8 mouse cellular contexts compared by ENCODE assay signal in genomic region chr2:181134591-181135445, GRCm38 (mm10). TPM values are rescaled to one million over a fixed set of nuclear protein-coding genes. Genes with fewer than 3 reads are reported as not detected.
DNase-seq lines count a peak whose midpoint lies in the region; ATAC-seq and TF ChIP-seq lines count a peak whose summit lies in the region.

Kcnq2 (minus strand) TSS chr2:181135300.

- H3K4me2 ChIP-seq in heart, embryonic 11.5 days = peak within 1 kb of the TSS; percentile 64
- peak within 1 kb of the TSS; percentile 75 for H3K4me2 ChIP-seq in embryonic facial prominence, embryonic 14.5 days (ENCODE audit: low read depth, low read length)

- DNase-seq in heart, postnatal 36 days = no peak
- DNase-seq in ES-E14 (ENCODE audit: low read depth, low spot score) = no peak
- DNase-seq in embryonic facial prominence, embryonic 14.5 days (ENCODE audit: low spot score) = no peak
- no peak for DNase-seq in left cerebral cortex, postnatal 25 days (ENCODE audit: low spot score in 2 of 2)
- peak; percentile 45 for DNase-seq in retina, embryonic 14.5 days (ENCODE audit: low spot score)

- intact Hi-C loops in heart, postnatal 36 days (cut with DNase I) = no loop called here
- intact Hi-C loops in left cerebral cortex, postnatal 25 days (cut with DNase I) = loop anchor here (2.0 kb wide), 1 partner anchor 22 kb away; the partner anchor contains the start of gene Eef1a2

- peaks cover 75% of the 10 kb centered on the region for H3K27me3 ChIP-seq in heart, embryonic 11.5 days (ENCODE audit: control insufficient read depth, insufficient read depth, low read length)
- peaks cover 61% of the 10 kb centered on the region for H3K27me3 ChIP-seq in embryonic facial prominence, embryonic 14.5 days (replicated peaks; ENCODE audit: control insufficient read depth, insufficient read depth, low read length)

- no peak for ATAC-seq in heart, embryonic 11.5 days (replicated peaks; ENCODE audit: insufficient number of reproducible peaks, low FRiP score, low TSS enrichment)
- ATAC-seq in embryonic facial prominence, embryonic 14.5 days (ENCODE audit: low read depth) = peak; percentile 55; the same call in 1 of the 2 replicates
- no peak for ATAC-seq in erythroid progenitor cell, adult 5-6 weeks (replicated peaks; ENCODE audit: low FRiP score, poor library complexity, severe bottlenecking)
- no peak for ATAC-seq in inflammation-experienced regulatory T-cells, adult 6 months

- H3K9me3 ChIP-seq in heart, embryonic 11.5 days (replicated peaks; ENCODE audit: control insufficient read depth, low read length) = no peaks in the 10 kb centered on the region
- H3K9me3 ChIP-seq in ES-E14 (ENCODE audit: control insufficient read depth, insufficient read depth, low read depth, low read length) = no peaks in the 10 kb centered on the region
- no peaks in the 10 kb centered on the region for H3K9me3 ChIP-seq in embryonic facial prominence, embryonic 14.5 days (ENCODE audit: control insufficient read depth, low read length)

- under 1% methylated on average over 99 of the region's 104 CpGs for WGBS in heart, embryonic 11.5 days (ENCODE audit: insufficient replicate concordance)
- WGBS in embryonic facial prominence, embryonic 14.5 days = 1% methylated on average over 47 of the region's 104 CpGs

- no peak within 1 kb of the TSS for H3K27ac ChIP-seq in heart, embryonic 11.5 days (ENCODE audit: low read depth, low read length)
- no peak within 1 kb of the TSS for H3K27ac ChIP-seq in ES-E14 (ENCODE audit: insufficient read depth, low read depth, low read length, poor library complexity, severe bottlenecking)
- no peak within 1 kb of the TSS for H3K27ac ChIP-seq in embryonic facial prominence, embryonic 14.5 days (replicated peaks; ENCODE audit: low read depth, low read length)

- H3K4me3 ChIP-seq in heart, embryonic 11.5 days (ENCODE audit: low read depth, low read length) = peak within 1 kb of the TSS; percentile 42
- peak within 1 kb of the TSS; percentile 88 for H3K4me3 ChIP-seq in ES-E14 (ENCODE audit: insufficient read depth in 1 of 2, low read depth in 1 of 2, low read length in 2 of 2, poor library complexity in 1 of 2, severe bottlenecking in 1 of 2)
- H3K4me3 ChIP-seq in embryonic facial prominence, embryonic 14.5 days (ENCODE audit: low read depth, low read length) = peak within 1 kb of the TSS; percentile 48

- in situ Hi-C loops in ES-E14 (cut with MboI; ENCODE audit: low sequenced_read_pairs in 2 of 2, unreplicated experiment in 2 of 2) = no loop called here

- peaks cover 8% of the 10 kb centered on the region for H3K4me1 ChIP-seq in heart, embryonic 11.5 days (ENCODE audit: control insufficient read depth, insufficient read depth, low read length)
- H3K4me1 ChIP-seq in ES-E14 (ENCODE audit: control insufficient read depth in 2 of 2, insufficient read depth in 2 of 2, low read length in 2 of 2, poor library complexity in 1 of 2) = peaks cover 0 to 4% of the 10 kb centered on the region in 2 experiments; a peak in 1 of 4 replicates
- peaks cover 3% of the 10 kb centered on the region; the same call in 1 of the 2 replicates for H3K4me1 ChIP-seq in embryonic facial prominence, embryonic 14.5 days (ENCODE audit: control insufficient read depth, insufficient read depth, low read length)

- no peak within 1 kb of the TSS for H3K9ac ChIP-seq in heart, embryonic 11.5 days (ENCODE audit: low read depth, low read length)
- H3K9ac ChIP-seq in ES-E14 (ENCODE audit: insufficient read depth, low read depth, low read length, poor library complexity, severe bottlenecking) = peak within 1 kb of the TSS; percentile 85
- peak within 1 kb of the TSS; percentile 34; the same call in 1 of the 2 replicates for H3K9ac ChIP-seq in embryonic facial prominence, embryonic 14.5 days (ENCODE audit: low read depth, low read length)

- H3K36me3 ChIP-seq in heart, embryonic 11.5 days (ENCODE audit: control insufficient read depth, insufficient read depth, low read length) = no peaks in the 10 kb centered on the region
- H3K36me3 ChIP-seq in ES-E14 (ENCODE audit: control insufficient read depth, insufficient read depth, low read length, poor library complexity, severe bottlenecking) = no peaks in the 10 kb centered on the region
- no peaks in the 10 kb centered on the region for H3K36me3 ChIP-seq in embryonic facial prominence, embryonic 14.5 days (ENCODE audit: control insufficient read depth, insufficient read depth, low read length)

TF ChIP-seq in ES-E14, 5 proteins besides CTCF, POLR2A, EP300 and RAD21:
- TF ChIP-seq CHD2 (IDR thresholded peaks at IDR 0.05; ENCODE audit: low read depth, low read length) (no peak), ZNF384 (IDR thresholded peaks at IDR 0.05; ENCODE audit: low read depth, low read length) (no peak), ZC3H11A (IDR thresholded peaks at IDR 0.05; ENCODE audit: borderline replicate concordance, low read depth, low read length) (no peak), MAFK (IDR thresholded peaks at IDR 0.05; ENCODE audit: insufficient read depth, low read depth, low read length) (no peak), HCFC1 (IDR thresholded peaks at IDR 0.05; ENCODE audit: borderline replicate concordance, insufficient read depth, low read length) (no peak)
TF ChIP-seq in ES-E14: peak in this region for 0.

RNA-seq across cellular contexts. Expression of gene Kcnq2, which starts in this region (rescaled TPM):
- 0.17 and 0.30 TPM in 2 replicates for polyA plus RNA-seq in heart, embryonic 11.5 days (2014; fragmentation: Nextera tagmentation; extraction: Ambion mirVana)
- total RNA-seq in heart, postnatal 36 days (2021) = not detected
- 4.6 and 11.6 TPM in 2 replicates for total RNA-seq in ES-E14 (2012; rRNA removed)
- 2.1 and 2.6 TPM in 2 replicates for polyA plus RNA-seq in embryonic facial prominence, embryonic 14.5 days (2014; fragmentation: Nextera tagmentation; extraction: Ambion mirVana)
- total RNA-seq in left cerebral cortex, postnatal 25 days (2021) = 100 to 1,000 TPM; 227 to 240 TPM
- not detected in 2 replicates for total RNA-seq in erythroid progenitor cell, adult 5-6 weeks (2015; ENCODE audit: low replicate concordance)
- total RNA-seq in erythroid progenitor cell, adult 5-6 weeks (2017; ENCODE audit: low replicate concordance) = not detected in 2 replicates
- under 1 TPM in 1 of 3 experiments, not detected in 2; 0.19 TPM for polyA plus RNA-seq in inflammation-experienced regulatory T-cells, adult 6 months (2017; shearing (Covaris generic))

Comparison
In these comparisons a context has a peak if more than half of its experiments do, and no peak if none do; other contexts are left out.
1. RNA of gene Kcnq2 (total RNA-seq): 227 to 240 TPM in left cerebral cortex, postnatal 25 days; 4.6 to 11.6 TPM in ES-E14, not detected in heart, postnatal 36 days and not detected in erythroid progenitor cell, adult 5-6 weeks; every median in the first group is over 10 times any median in the second.
2. Peak in every context shown above with its lines, with median percentiles within 50 percentile points of each other: H3K4me3 ChIP-seq.